Mouse (Mus musculus) heart, embryonic 10.5 days (tissue): ENCODE data around the gene Herc4. TPM values are rescaled to one million over a fixed set of nuclear protein-coding genes. Genes with fewer than 3 reads are reported as not detected.

ENCODE experiments used
- polyA plus RNA-seq: library from polyadenylated mRNA; unstranded; fragments of >200 nt; fragmentation: Nextera tagmentation; extraction: Ambion mirVana; gene quantifications from 2 replicates; pipeline ENCODE4 v1.2.1, GENCODE M21; 2016

Gene Herc4
- polyA plus RNA-seq, 1 experiment from 2014 or later = 38.4 TPM

Other genes starting within 250 kb of the Herc4 start
- gene Hnrnph3, start 219.6 kb upstream of the Herc4 start, polyA plus RNA-seq = 83.7 and 115 TPM in 2 replicates
- 0.27 and 0.77 TPM in 2 replicates for gene Pbld2, start 219.5 kb upstream of the Herc4 start, polyA plus RNA-seq
- gene Pbld1, start 183.6 kb upstream of the Herc4 start, polyA plus RNA-seq = 0.42 and 1.7 TPM in 2 replicates
- gene Atoh7, start 144.2 kb upstream of the Herc4 start, polyA plus RNA-seq = not detected in 2 replicates
- 1.0 and 4.2 TPM in 2 replicates for gene Mypn, start 39.9 kb upstream of the Herc4 start, polyA plus RNA-seq
- 2.4 and 5.2 TPM in 2 replicates for gene Sirt1, start 137.9 kb downstream of the Herc4 start, polyA plus RNA-seq
- gene Dnajc12, start 138.6 kb downstream of the Herc4 start, polyA plus RNA-seq = 6.7 and 10.8 TPM in 2 replicates
- gene Gm7075, start 178.0 kb downstream of the Herc4 start, polyA plus RNA-seq = not detected in 2 replicates
- gene Ctnna3, start 186.3 kb downstream of the Herc4 start, polyA plus RNA-seq = 14.2 and 22.7 TPM in 2 replicates